Mouse (Mus musculus): Measurements from ENCODE around the gene Tgif2. TPM values are rescaled to one million over a fixed set of nuclear protein-coding genes. Genes with fewer than 3 reads are reported as not detected.
"Not testable (repeated sequence)": the region's sequence is repeated elsewhere in the genome, so short reads cannot be mapped to it uniquely, and the experiment has no call there.

The Tgif2 gene
- polyA plus RNA-seq, 1 experiment: 5.5 TPM

DNA sequence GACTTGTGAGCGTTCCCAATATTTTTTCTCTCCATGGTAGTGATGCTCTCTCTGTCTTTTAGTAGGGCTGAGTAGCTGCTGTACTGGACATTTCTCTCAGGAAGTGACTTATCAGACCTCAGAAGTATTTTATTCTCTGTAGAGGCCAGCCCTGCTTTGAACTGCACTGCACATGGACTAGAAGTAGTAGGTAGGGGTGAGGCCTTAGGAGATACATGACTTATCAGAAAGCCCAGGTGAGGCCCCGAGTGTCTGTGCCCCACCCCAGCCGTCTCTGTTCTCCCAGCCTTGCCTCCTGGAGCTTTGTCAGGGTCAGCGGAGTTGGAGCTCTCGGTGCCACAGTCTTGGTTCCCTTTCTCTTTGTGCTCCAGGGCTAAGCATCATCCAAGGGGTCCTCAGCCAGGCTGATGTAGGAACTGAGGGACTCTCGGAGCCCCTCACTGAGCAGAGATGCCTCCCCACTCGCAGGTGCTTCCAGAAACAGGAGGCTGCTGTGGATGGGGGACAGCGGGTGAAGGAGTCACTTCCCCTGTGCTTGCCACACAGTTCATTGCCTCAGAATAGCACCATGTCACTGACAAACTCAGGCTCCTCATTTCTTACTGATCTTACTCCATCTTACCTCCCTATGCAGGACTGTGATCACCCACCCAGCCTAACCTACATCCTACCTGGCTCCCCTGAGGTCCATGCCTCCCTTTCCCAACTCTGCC is 34.4 kb downstream of the Tgif2 start:
- 65% methylated on average over 8 of the region's 8 CpGs for WGBS
- TF ChIP-seq POLR2A (IDR thresholded peaks at IDR 0.05; ENCODE audit: borderline replicate concordance, control insufficient read depth, low read depth, low read length) (no peak), CTCF (IDR thresholded peaks at IDR 0.05; ENCODE audit: control insufficient read depth, insufficient read depth, low read length) (no peak)
- H3K27ac ChIP-seq (ENCODE audit: control insufficient read depth, insufficient read depth, low read depth, low read length, poor library complexity): no peak overlapping the region

DNA sequence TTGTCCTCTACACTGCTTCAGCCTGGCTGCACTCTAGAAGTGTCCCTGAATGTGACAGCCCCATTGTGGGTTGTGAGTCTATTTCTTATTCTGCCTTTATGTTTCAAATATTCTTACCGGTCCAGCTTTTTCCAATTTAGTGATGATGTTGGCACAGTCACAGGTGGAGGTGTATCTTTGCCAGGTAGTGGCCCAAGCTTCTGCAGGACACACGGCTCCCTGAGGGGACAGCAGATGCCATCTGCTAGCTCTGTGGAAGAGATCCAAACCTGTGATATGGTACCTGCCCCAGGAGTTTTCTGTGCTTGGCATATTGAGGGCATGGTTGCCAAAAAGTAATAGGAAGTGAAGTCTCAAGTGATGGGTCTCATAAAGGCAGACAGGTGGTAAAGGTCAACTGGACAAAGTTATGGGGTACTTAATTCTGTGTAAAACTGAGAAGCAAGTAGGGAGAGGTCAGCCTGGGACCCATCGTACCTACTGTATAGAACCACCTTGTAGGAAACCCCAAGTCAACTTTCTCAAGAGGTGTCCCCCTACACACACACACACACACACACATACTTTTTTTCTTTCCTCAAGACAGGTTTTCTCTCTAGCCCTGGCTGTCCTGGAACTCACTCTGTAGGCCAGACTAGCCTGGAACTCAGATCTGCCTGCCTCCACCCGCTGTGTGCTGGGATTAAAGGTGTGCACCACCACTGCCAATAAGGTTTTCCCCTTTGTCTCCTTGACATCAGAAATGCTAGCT is 35.1 kb downstream of the Tgif2 start:
- Histone ChIP-seq H3K27ac (ENCODE audit: control insufficient read depth, insufficient read depth, low read depth, low read length, poor library complexity) (no peak overlapping the region), H3K4me1 (ENCODE audit: control insufficient read depth, insufficient read depth, low read length) (peaks cover 4% of the 10 kb centered on the region), H3K4me3 (replicated peaks; ENCODE audit: control insufficient read depth, low read depth, low read length) (no peak overlapping the region)
- WGBS: 90% methylated on average over 4 of the region's 4 CpGs
- TF ChIP-seq POLR2A (IDR thresholded peaks at IDR 0.05; ENCODE audit: borderline replicate concordance, control insufficient read depth, low read depth, low read length) (no peak), CTCF (IDR thresholded peaks at IDR 0.05; ENCODE audit: control insufficient read depth, insufficient read depth, low read length) (no peak)

More for the DNA sequence above, 34.4 kb downstream of the Tgif2 start:
- peaks cover 4% of the 10 kb centered on the region for H3K4me1 ChIP-seq (ENCODE audit: control insufficient read depth, insufficient read depth, low read length)
- H3K4me3 ChIP-seq (replicated peaks; ENCODE audit: control insufficient read depth, low read depth, low read length): no peak overlapping the region

DNA sequence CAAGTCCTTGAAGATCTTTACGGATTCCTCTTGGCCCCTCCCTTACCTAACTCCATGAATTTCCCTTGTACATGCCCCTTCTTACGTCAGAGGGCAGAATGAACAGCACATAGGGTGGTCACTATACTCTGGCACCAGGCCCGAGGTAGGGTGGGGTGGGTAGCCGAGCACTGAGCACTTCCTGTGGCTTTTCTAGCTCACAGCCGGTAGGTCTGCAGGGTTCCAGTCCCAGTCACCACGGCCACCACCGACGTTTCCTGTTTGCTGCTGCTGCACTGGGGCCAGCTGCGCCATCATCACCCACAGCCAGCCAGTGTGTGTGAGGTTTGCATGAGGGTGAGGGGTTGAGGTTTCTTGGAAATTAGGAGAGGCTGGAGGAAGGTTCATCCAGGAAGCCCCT is 37.9 kb downstream of the Tgif2 start:
- Histone ChIP-seq H3K4me3 (replicated peaks; ENCODE audit: control insufficient read depth, low read depth, low read length) (no peak overlapping the region), H3K27ac (ENCODE audit: control insufficient read depth, insufficient read depth, low read depth, low read length, poor library complexity) (0 out of 2 replicates have a peak overlapping the region, but pooled peaks have one; percentile 5), H3K4me1 (ENCODE audit: control insufficient read depth, insufficient read depth, low read length) (peaks cover 4% of the 10 kb centered on the region)
- TF ChIP-seq CTCF (IDR thresholded peaks at IDR 0.05; ENCODE audit: control insufficient read depth, insufficient read depth, low read length): no peak
- no peak for TF ChIP-seq POLR2A (IDR thresholded peaks at IDR 0.05; ENCODE audit: borderline replicate concordance, control insufficient read depth, low read depth, low read length)
- 7% methylated on average over 9 of the region's 9 CpGs for WGBS

DNA sequence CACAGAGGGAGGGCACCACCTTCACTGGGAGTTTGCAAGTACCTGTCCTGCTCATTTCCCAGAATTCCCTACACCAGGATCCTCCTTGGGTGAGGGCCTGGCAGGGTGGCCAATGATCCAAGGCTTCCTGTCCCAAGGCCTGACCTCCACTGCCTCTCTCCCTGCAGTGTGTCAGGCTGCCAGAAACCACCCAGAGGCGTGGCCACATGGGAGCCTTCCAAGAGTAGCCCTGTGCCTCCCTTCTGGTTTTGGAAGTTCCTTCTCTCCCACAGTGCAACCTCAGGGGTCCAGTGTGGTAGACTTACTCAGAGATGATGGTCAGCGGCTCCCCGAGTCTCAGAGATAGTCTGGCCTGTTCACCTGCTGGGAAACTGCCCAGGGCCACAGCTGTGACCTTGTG is 39.7 kb downstream of the Tgif2 start:
- Histone ChIP-seq H3K27ac (ENCODE audit: control insufficient read depth, insufficient read depth, low read depth, low read length, poor library complexity) (no peak overlapping the region), H3K4me3 (replicated peaks; ENCODE audit: control insufficient read depth, low read depth, low read length) (no peak overlapping the region), H3K4me1 (ENCODE audit: control insufficient read depth, insufficient read depth, low read length) (peaks cover 5% of the 10 kb centered on the region)
- TF ChIP-seq CTCF (IDR thresholded peaks at IDR 0.05; ENCODE audit: control insufficient read depth, insufficient read depth, low read length) (no peak), POLR2A (IDR thresholded peaks at IDR 0.05; ENCODE audit: borderline replicate concordance, control insufficient read depth, low read depth, low read length) (no peak)
- WGBS: 65% methylated on average over 3 of the region's 3 CpGs

DNA sequence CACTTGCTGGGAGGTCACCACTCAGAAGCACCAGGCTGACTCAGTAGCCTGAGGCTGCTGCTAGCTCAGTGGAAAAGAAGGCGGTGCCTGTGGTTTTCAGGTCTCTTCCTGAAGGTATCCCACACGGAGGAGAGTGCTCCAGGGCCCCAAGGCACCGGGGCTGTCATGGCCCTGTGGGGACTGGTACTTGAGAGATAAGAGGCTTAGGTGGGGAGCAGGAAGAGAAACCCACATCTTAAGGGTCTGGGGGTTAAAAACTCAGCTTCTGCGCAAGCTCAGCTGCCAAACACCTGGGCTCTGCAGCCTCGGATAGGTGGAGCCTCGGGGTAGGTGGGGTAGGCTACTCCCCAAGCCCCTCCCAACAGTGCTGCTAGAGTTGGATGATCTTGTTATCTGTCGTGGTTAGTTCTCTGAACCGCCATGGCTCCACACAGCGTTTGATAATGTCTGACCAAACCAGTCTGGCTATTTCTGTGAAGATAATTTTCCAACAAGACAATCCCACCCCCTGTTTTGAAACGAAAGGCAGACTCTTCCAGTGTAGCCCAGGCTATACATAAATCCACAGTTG is 42.7 kb downstream of the Tgif2 start:
- TF ChIP-seq CTCF (IDR thresholded peaks at IDR 0.05; ENCODE audit: control insufficient read depth, insufficient read depth, low read length) (no peak), POLR2A (IDR thresholded peaks at IDR 0.05; ENCODE audit: borderline replicate concordance, control insufficient read depth, low read depth, low read length) (no peak)
- Histone ChIP-seq H3K4me1 (ENCODE audit: control insufficient read depth, insufficient read depth, low read length) (peaks cover 5% of the 10 kb centered on the region), H3K4me3 (replicated peaks; ENCODE audit: control insufficient read depth, low read depth, low read length) (no peak overlapping the region), H3K27ac (ENCODE audit: control insufficient read depth, insufficient read depth, low read depth, low read length, poor library complexity) (no peak overlapping the region)
- WGBS: 16% methylated on average over 10 of the region's 10 CpGs

DNA sequence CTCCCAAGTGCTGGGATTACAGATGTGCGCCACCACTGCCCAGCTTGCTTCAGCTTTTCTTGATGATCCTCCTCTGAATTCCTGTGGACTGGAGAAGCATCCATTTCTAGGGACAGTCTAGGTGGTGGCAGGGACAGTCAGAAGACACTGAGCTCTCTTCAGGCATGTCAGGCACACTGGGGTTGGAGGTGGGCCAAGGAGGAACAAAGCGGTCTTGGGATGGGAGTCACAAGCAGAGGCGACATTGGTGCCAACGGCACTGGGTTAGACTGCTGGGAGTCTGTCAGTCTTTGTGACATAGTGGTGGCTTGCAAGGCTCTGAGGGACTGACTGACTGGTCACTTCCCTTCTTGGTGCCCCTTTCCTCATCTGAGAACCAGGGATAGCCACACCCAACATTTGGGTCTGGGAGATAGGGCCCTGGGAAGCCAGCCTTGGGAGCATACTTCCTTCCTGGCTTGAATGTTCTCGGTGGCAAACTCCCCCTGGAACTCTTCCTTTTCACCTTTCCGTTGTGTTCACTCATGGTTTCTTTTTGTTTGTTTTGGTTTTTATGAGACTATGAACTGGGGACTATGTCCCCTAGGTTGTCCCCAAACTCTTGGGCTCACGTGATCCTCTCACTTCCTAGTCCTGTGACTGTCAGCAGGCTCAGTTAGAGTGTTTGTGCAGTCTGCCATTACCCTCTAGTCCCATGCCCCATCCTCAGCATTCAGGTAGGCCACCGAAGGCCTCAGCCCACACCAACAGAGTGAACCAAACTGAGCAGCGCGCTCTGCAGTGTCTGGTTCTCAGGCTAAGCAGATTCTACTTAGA is 44.8 kb downstream of the Tgif2 start:
- Histone ChIP-seq H3K4me1 (ENCODE audit: control insufficient read depth, insufficient read depth, low read length) (peaks cover 2% of the 10 kb centered on the region; the same call in 1 of the 2 replicates), H3K27ac (ENCODE audit: control insufficient read depth, insufficient read depth, low read depth, low read length, poor library complexity) (no peak overlapping the region), H3K4me3 (replicated peaks; ENCODE audit: control insufficient read depth, low read depth, low read length) (no peak overlapping the region)
- 51% methylated on average over 10 of the region's 10 CpGs for WGBS
- TF ChIP-seq CTCF (IDR thresholded peaks at IDR 0.05; ENCODE audit: control insufficient read depth, insufficient read depth, low read length) (no peak), POLR2A (IDR thresholded peaks at IDR 0.05; ENCODE audit: borderline replicate concordance, control insufficient read depth, low read depth, low read length) (no peak)

DNA sequence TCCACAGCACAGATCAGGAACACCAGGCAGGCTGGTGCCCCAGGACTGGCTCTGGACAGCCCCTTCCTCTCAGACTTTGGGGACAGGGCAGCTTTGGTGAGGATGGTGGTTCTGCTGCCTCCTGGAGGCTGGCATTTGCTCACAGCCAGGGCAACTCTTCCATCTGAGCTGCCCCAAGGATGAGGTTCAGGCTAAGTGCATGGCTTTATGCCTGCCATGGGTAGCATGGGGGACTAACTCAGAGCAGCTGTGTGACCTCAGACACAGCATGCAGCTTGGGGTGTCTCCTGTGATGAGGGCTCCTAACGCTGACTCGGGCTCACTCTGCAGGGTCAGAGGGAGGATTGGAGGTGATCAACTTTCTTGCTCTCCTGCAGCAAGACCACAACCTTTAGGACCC is 45.9 kb downstream of the Tgif2 start:
- H3K4me3 ChIP-seq (replicated peaks; ENCODE audit: control insufficient read depth, low read depth, low read length): peak overlapping the region; percentile 26
- WGBS: 28% methylated on average over 2 of the region's 2 CpGs
- not testable (repeated sequence) for H3K27ac ChIP-seq (ENCODE audit: control insufficient read depth, insufficient read depth, low read depth, low read length, poor library complexity); H3K4me1 ChIP-seq (ENCODE audit: control insufficient read depth, insufficient read depth, low read length)
